Mouse (Mus musculus): ENCODE data around the gene Mrpl54. TPM values are rescaled to one million over a fixed set of nuclear protein-coding genes. Genes with fewer than 3 reads are reported as not detected.

Gene Mrpl54
- polyA plus RNA-seq, 1 experiment from 2014 or later, result 210 TPM

- H3K36me3 ChIP-seq (ENCODE audit: control insufficient read depth, insufficient read depth, low read length), result no peaks in the 10 kb centered on the region; the same call in 1 of the 2 replicates
- peaks cover 4% of the 10 kb centered on the region; the same call in 1 of the 2 replicates for H3K4me1 ChIP-seq (replicated peaks; ENCODE audit: control insufficient read depth, insufficient read depth, low read length)
- peak overlapping the region; percentile 8; the same call in 1 of the 2 replicates for H3K9ac ChIP-seq (ENCODE audit: low read length)
- H3K4me2 ChIP-seq (ENCODE audit: low read depth, low read length), result peak overlapping the region; percentile 78; the same call in 1 of the 2 replicates
- 31% methylated on average over 6 of the region's 6 CpGs for WGBS
- peak overlapping the region; percentile 58 for H3K4me3 ChIP-seq (ENCODE audit: low read length)
- H3K27ac ChIP-seq (ENCODE audit: low read length), result peak overlapping the region; percentile 56
- no peaks in the 10 kb centered on the region for H3K9me3 ChIP-seq (ENCODE audit: control insufficient read depth, low read length)
- H3K27me3 ChIP-seq (ENCODE audit: control insufficient read depth, insufficient read depth, low read depth, low read length), result peaks cover 34% of the 10 kb centered on the region
- no peak for ATAC-seq (ENCODE audit: low read depth)
Measured at GRCm38 (mm10) chr10:81284189-81284588, 17.5 kb upstream of the Mrpl54 start.

DNA sequence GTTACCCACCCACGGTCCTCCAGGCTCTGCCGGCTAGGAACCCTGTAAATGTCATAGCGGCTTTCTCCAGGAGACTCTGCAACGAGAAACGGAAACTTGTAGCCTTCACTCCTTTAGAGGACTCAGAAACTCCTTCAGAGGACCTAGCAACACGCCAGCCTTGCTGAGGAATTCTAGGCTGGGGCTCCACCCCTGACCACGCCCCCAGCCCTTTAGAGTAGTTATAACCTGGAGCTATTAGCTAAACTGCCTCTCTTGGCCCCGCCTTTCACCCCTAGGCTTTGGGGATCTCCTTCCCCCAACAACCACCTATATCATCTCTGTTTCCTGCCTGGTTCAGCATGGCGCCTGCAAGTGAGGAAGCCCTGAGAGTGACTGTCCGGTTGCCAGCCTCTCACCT is 12.8 kb upstream of the Mrpl54 start:
- WGBS, result 32% methylated on average over 10 of the region's 10 CpGs
- H3K27ac ChIP-seq (ENCODE audit: low read length), result no peak overlapping the region
- H3K4me1 ChIP-seq (replicated peaks; ENCODE audit: control insufficient read depth, insufficient read depth, low read length), result peaks cover 4% of the 10 kb centered on the region; the same call in 1 of the 2 replicates
- H3K4me3 ChIP-seq (ENCODE audit: low read length), result no peak overlapping the region
- peaks cover 22% of the 10 kb centered on the region for H3K27me3 ChIP-seq (ENCODE audit: control insufficient read depth, insufficient read depth, low read depth, low read length)
- H3K9me3 ChIP-seq (ENCODE audit: control insufficient read depth, low read length), result no peaks in the 10 kb centered on the region
- peaks cover 6% of the 10 kb centered on the region for H3K36me3 ChIP-seq (ENCODE audit: control insufficient read depth, insufficient read depth, low read length)
- no peak overlapping the region for H3K4me2 ChIP-seq (ENCODE audit: low read depth, low read length)
- ATAC-seq (ENCODE audit: low read depth), result peak; percentile 25; the same call in 1 of the 2 replicates
- H3K9ac ChIP-seq (ENCODE audit: low read length), result peak overlapping the region; percentile 21; the same call in 1 of the 2 replicates

- H3K4me3 ChIP-seq (ENCODE audit: low read length), result no peak overlapping the region
- peaks cover 21% of the 10 kb centered on the region for H3K36me3 ChIP-seq (ENCODE audit: control insufficient read depth, insufficient read depth, low read length)
- H3K4me2 ChIP-seq (ENCODE audit: low read depth, low read length), result no peak overlapping the region
- H3K9ac ChIP-seq (ENCODE audit: low read length), result no peak overlapping the region
- H3K4me1 ChIP-seq (replicated peaks; ENCODE audit: control insufficient read depth, insufficient read depth, low read length), result peaks cover 4% of the 10 kb centered on the region; the same call in 1 of the 2 replicates
- no peak for ATAC-seq (ENCODE audit: low read depth)
- WGBS, result 72% methylated on average over 22 of the region's 22 CpGs
- no peaks in the 10 kb centered on the region for H3K9me3 ChIP-seq (ENCODE audit: control insufficient read depth, low read length)
- peaks cover 7% of the 10 kb centered on the region; the same call in 1 of the 2 replicates for H3K27me3 ChIP-seq (ENCODE audit: control insufficient read depth, insufficient read depth, low read depth, low read length)
- no peak overlapping the region for H3K27ac ChIP-seq (ENCODE audit: low read length)
Measured at GRCm38 (mm10) chr10:81277676-81278075, 10.9 kb upstream of the Mrpl54 start.

GRCm38 (mm10) chr10:81273842-81274241 is 7.1 kb upstream of the Mrpl54 start:
- ATAC-seq (ENCODE audit: low read depth), result no peak
- H3K9ac ChIP-seq (ENCODE audit: low read length), result no peak overlapping the region
- peaks cover 7% of the 10 kb centered on the region for H3K4me1 ChIP-seq (replicated peaks; ENCODE audit: control insufficient read depth, insufficient read depth, low read length)
- H3K9me3 ChIP-seq (ENCODE audit: control insufficient read depth, low read length), result no peaks in the 10 kb centered on the region
- H3K4me3 ChIP-seq (ENCODE audit: low read length), result no peak overlapping the region
- peaks cover 39% of the 10 kb centered on the region for H3K36me3 ChIP-seq (ENCODE audit: control insufficient read depth, insufficient read depth, low read length)
- no peaks in the 10 kb centered on the region for H3K27me3 ChIP-seq (ENCODE audit: control insufficient read depth, insufficient read depth, low read depth, low read length)
- 92% methylated on average over 19 of the region's 19 CpGs for WGBS
- no peak overlapping the region for H3K27ac ChIP-seq (ENCODE audit: low read length)
- no peak overlapping the region for H3K4me2 ChIP-seq (ENCODE audit: low read depth, low read length)

DNA sequence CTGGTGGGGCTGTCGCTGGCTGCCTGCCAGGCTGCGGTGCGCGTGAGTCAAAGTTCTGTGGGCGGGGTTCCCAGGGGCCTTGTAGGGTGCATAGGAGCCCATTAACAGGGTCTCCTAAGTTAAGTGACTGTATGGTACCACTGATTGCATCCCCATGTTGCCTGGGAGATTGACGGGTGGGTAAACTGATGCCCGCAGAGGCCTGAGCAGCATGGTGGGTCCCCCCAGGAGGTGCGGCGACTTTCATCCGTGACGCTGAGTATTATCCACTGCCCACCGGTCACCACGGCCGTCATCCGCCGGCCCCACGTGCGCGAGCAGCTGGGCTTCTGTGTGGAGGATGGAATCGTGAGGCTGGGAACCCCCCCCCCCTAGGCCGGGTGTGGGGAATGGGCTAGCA is 5.6 kb upstream of the Mrpl54 start:
- H3K27ac ChIP-seq (ENCODE audit: low read length), result no peak overlapping the region
- no peak overlapping the region for H3K4me2 ChIP-seq (ENCODE audit: low read depth, low read length)
- WGBS, result 92% methylated on average over 21 of the region's 21 CpGs
- H3K9ac ChIP-seq (ENCODE audit: low read length), result no peak overlapping the region
- H3K36me3 ChIP-seq (ENCODE audit: control insufficient read depth, insufficient read depth, low read length), result peaks cover 39% of the 10 kb centered on the region
- no peaks in the 10 kb centered on the region for H3K27me3 ChIP-seq (ENCODE audit: control insufficient read depth, insufficient read depth, low read depth, low read length)
- H3K9me3 ChIP-seq (ENCODE audit: control insufficient read depth, low read length), result no peaks in the 10 kb centered on the region
- ATAC-seq (ENCODE audit: low read depth), result no peak
- H3K4me3 ChIP-seq (ENCODE audit: low read length), result no peak overlapping the region
- H3K4me1 ChIP-seq (replicated peaks; ENCODE audit: control insufficient read depth, insufficient read depth, low read length), result peaks cover 11% of the 10 kb centered on the region

- Histone ChIP-seq H3K4me3 (ENCODE audit: low read length) (peak overlapping the region; percentile 71), H3K27me3 (ENCODE audit: control insufficient read depth, insufficient read depth, low read depth, low read length) (no peaks in the 10 kb centered on the region), H3K9me3 (ENCODE audit: control insufficient read depth, low read length) (no peaks in the 10 kb centered on the region), H3K9ac (ENCODE audit: low read length) (peak overlapping the region; percentile 87), H3K36me3 (ENCODE audit: control insufficient read depth, insufficient read depth, low read length) (peaks cover 38% of the 10 kb centered on the region), H3K4me2 (ENCODE audit: low read depth, low read length) (peak overlapping the region; percentile 70), H3K27ac (ENCODE audit: low read length) (no peak overlapping the region), H3K4me1 (replicated peaks; ENCODE audit: control insufficient read depth, insufficient read depth, low read length) (peaks cover 18% of the 10 kb centered on the region)
- 70% methylated on average over 16 of the region's 16 CpGs for WGBS
- ATAC-seq (ENCODE audit: low read depth), result no peak
Measured at GRCm38 (mm10) chr10:81268643-81269412, 2.1 kb upstream of the Mrpl54 start.

- peaks cover 33% of the 10 kb centered on the region for H3K36me3 ChIP-seq (ENCODE audit: control insufficient read depth, insufficient read depth, low read length)
- H3K4me2 ChIP-seq (ENCODE audit: low read depth, low read length), result peak overlapping the region; percentile 70
- H3K27me3 ChIP-seq (ENCODE audit: control insufficient read depth, insufficient read depth, low read depth, low read length), result no peaks in the 10 kb centered on the region
- peak overlapping the region; percentile 71 for H3K4me3 ChIP-seq (ENCODE audit: low read length)
- H3K9me3 ChIP-seq (ENCODE audit: control insufficient read depth, low read length), result no peaks in the 10 kb centered on the region
- peaks cover 18% of the 10 kb centered on the region for H3K4me1 ChIP-seq (replicated peaks; ENCODE audit: control insufficient read depth, insufficient read depth, low read length)
- 0 out of 2 replicates have a peak overlapping the region, but pooled peaks have one; percentile 15 for H3K27ac ChIP-seq (ENCODE audit: low read length)
- H3K9ac ChIP-seq (ENCODE audit: low read length), result peak overlapping the region; percentile 87
- peak; percentile 61 for ATAC-seq (ENCODE audit: low read depth)
- WGBS, result 2% methylated on average over 23 of the region's 23 CpGs
Measured at GRCm38 (mm10) chr10:81268056-81268455, 1.3 kb upstream of the Mrpl54 start.

- Histone ChIP-seq H3K9me3 (ENCODE audit: control insufficient read depth, low read length) (peaks cover 5% of the 10 kb centered on the region), H3K9ac (ENCODE audit: low read length) (peak overlapping the region; percentile 49), H3K4me1 (replicated peaks; ENCODE audit: control insufficient read depth, insufficient read depth, low read length) (peaks cover 18% of the 10 kb centered on the region), H3K27ac (ENCODE audit: low read length) (no peak overlapping the region), H3K36me3 (ENCODE audit: control insufficient read depth, insufficient read depth, low read length) (peaks cover 14% of the 10 kb centered on the region), H3K4me2 (ENCODE audit: low read depth, low read length) (peak overlapping the region; percentile 52), H3K27me3 (ENCODE audit: control insufficient read depth, insufficient read depth, low read depth, low read length) (peaks cover under 1% of the 10 kb centered on the region; the same call in 1 of the 2 replicates), H3K4me3 (ENCODE audit: low read length) (peak overlapping the region; percentile 70)
- ATAC-seq (ENCODE audit: low read depth), result no peak
- 93% methylated on average over 8 of the region's 8 CpGs for WGBS
Measured at GRCm38 (mm10) chr10:81265540-81265939, 1.2 kb downstream of the Mrpl54 start.

DNA sequence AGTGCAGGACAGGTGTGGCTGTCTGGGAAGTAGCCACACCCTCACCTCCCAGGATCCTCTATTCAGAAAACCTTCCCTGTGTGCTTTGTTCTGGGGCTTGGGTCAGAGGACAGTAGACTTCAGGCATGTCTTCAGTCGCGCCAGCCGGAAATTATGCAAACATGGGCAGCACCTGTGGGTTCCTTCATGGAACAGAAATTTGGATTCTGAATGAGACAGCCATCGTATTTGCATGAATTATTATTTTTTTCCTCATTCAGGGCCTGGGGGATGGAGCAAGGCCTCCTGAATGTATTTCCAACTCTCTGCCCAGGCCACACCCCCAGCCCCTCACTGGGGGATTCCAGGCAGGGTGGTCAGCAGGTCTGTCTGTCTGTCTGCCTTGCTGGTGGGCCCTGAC is 5.7 kb downstream of the Mrpl54 start:
- no peak overlapping the region for H3K27ac ChIP-seq (ENCODE audit: low read length)
- no peak overlapping the region for H3K4me2 ChIP-seq (ENCODE audit: low read depth, low read length)
- H3K36me3 ChIP-seq (ENCODE audit: control insufficient read depth, insufficient read depth, low read length), result peaks cover 11% of the 10 kb centered on the region
- H3K4me3 ChIP-seq (ENCODE audit: low read length), result no peak overlapping the region
- 85% methylated on average over 4 of the region's 4 CpGs for WGBS
- ATAC-seq (ENCODE audit: low read depth), result no peak
- H3K9me3 ChIP-seq (ENCODE audit: control insufficient read depth, low read length), result peaks cover 8% of the 10 kb centered on the region
- peaks cover 45% of the 10 kb centered on the region for H3K27me3 ChIP-seq (ENCODE audit: control insufficient read depth, insufficient read depth, low read depth, low read length)
- H3K9ac ChIP-seq (ENCODE audit: low read length), result no peak overlapping the region
- peaks cover 13% of the 10 kb centered on the region for H3K4me1 ChIP-seq (replicated peaks; ENCODE audit: control insufficient read depth, insufficient read depth, low read length)
